Comparison of ENCODE assay signal across 18 mouse cellular contexts in the genomic region with DNA sequence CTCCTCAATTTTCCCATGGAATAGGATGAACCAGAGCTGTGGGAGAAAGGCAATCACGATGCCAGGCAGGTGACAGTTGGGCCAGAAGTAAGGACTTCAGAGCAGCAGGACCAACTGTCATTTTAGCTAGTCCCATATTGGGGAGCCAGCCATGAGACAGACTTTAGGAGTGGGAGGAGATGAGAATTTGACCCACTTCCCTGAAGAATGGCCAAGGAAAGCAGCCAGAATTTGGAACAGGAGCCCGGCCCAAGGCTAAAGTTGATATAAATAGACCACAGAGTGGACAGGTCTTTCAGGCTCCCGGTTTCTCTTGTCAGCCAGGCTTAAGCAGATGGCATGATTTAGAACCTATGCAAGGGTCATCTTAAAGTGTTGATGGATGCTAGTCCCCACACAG.
A peak's percentile ranks its signal among the peaks of the same experiment; 100 is the strongest.
DNase-seq lines count a peak whose midpoint lies in the region; ATAC-seq lines count a peak whose summit lies in the region.
"Had no signal": no experiment of that assay in that cellular context is flagged by ENCODE, and none has a peak within 500 bp of the region (broad histone marks: within the 10 kb centered on the region; RNA-seq: fewer than 3 reads in every experiment).

No protein-coding gene starts in this region.

- peaks cover 3% of the 10 kb centered on the region; the same call in 1 of the 2 replicates for H3K9me3 ChIP-seq in forebrain, embryonic 12.5 days
- H3K9me3 ChIP-seq: heart, embryonic 15.5 days; hindbrain, embryonic 12.5 days; lung, embryonic 15.5 days; neural tube, embryonic 13.5 days had no signal

- no peak overlapping the region for H3K9ac ChIP-seq in forebrain, embryonic 12.5 days
- H3K9ac ChIP-seq: heart, embryonic 15.5 days; hindbrain, embryonic 12.5 days; lung, embryonic 15.5 days; neural tube, embryonic 13.5 days had no signal

- H3K4me1 ChIP-seq in forebrain, embryonic 12.5 days = peaks cover 19% of the 10 kb centered on the region

- H3K27ac ChIP-seq in forebrain, embryonic 12.5 days = no peak overlapping the region
- H3K27ac ChIP-seq: heart, adult 2 months; heart, embryonic 15.5 days; hindbrain, embryonic 12.5 days; lung, embryonic 15.5 days; macrophage; neural tube, embryonic 13.5 days had no signal

- 85% methylated on average over 3 of the region's 3 CpGs for WGBS in forebrain, embryonic 12.5 days

- no peak overlapping the region for H3K4me2 ChIP-seq in forebrain, embryonic 12.5 days
- H3K4me2 ChIP-seq: heart, embryonic 15.5 days; hindbrain, embryonic 12.5 days; lung, embryonic 15.5 days; midbrain, embryonic 11.5 days; neural tube, embryonic 13.5 days had no signal

- DNase-seq in adrenal gland, adult 8-10 months = peak; percentile 16
- no peak for DNase-seq in adrenal gland, postnatal 25 days
- DNase-seq in left cerebral cortex, postnatal 4 days = peak; percentile 27
- DNase-seq in left cerebral cortex, postnatal 14 days (ENCODE audit: low spot score in 2 of 2) = no peak
- DNase-seq in cerebellum, postnatal 10 days = peak; percentile 90
- peak; percentile 36 for DNase-seq in telencephalon, adult 2 months (ENCODE audit: low read depth, low spot score)
- DNase-seq in c-Kit-positive CD71-positive TER-119-positive erythroid progenitor cells, embryonic 14.5 days (ENCODE audit: low spot score) = no peak
- DNase-seq: heart, adult 2 months; kidney, postnatal 4 days; liver; thymus, adult 18-20 months had no signal

- no peaks in the 10 kb centered on the region for H3K27me3 ChIP-seq in forebrain, embryonic 12.5 days
- H3K27me3 ChIP-seq: heart, embryonic 15.5 days; hindbrain, embryonic 12.5 days; lung, embryonic 15.5 days; neural tube, embryonic 13.5 days had no signal

- no peak overlapping the region for H3K4me3 ChIP-seq in forebrain, embryonic 12.5 days (replicated peaks)
- H3K4me3 ChIP-seq: heart, adult 2 months; heart, embryonic 15.5 days; hindbrain, embryonic 12.5 days; lung, embryonic 15.5 days; neural tube, embryonic 13.5 days had no signal

- no peak for ATAC-seq in forebrain, embryonic 12.5 days (ENCODE audit: low FRiP score)

- intact Hi-C loops in left cerebral cortex, postnatal 4 days (cut with DNase I) = no loop called here
- intact Hi-C loops in left cerebral cortex, postnatal 14 days (cut with DNase I) = loop anchor here (10.0 kb wide), 1 partner anchor 68 kb away; no protein-coding TSS in a partner anchor

- H3K36me3 ChIP-seq in forebrain, embryonic 12.5 days (replicated peaks) = peaks cover 5% of the 10 kb centered on the region; the same call in 1 of the 2 replicates
- H3K36me3 ChIP-seq: heart, embryonic 15.5 days; hindbrain, embryonic 12.5 days; lung, embryonic 15.5 days had no signal

Comparison
In these comparisons a context has a peak if more than half of its experiments do, and no peak if none do; other contexts are left out.
1. DNase-seq: peak in adrenal gland, adult 8-10 months (single experiment), left cerebral cortex, postnatal 4 days (single experiment), cerebellum, postnatal 10 days (2 of 2) and telencephalon, adult 2 months (single experiment); none in adrenal gland, postnatal 25 days (single experiment), left cerebral cortex, postnatal 14 days (0 of 2) and c-Kit-positive CD71-positive TER-119-positive erythroid progenitor cells, embryonic 14.5 days (single experiment).